Mouse (Mus musculus) T-helper 1 cell (primary cell): ENCODE data around the gene Cdt1.

Source experiments
- in situ Hi-C: fragments of 300-600 bp; cut with MboI, MseI; formaldehyde crosslinking; loops from one replicate; pipeline ENCODE4 v1.15.1; 2025; ENCODE audit warnings: high pct_unique_total_duplicates

Cdt1 gene

DNA sequence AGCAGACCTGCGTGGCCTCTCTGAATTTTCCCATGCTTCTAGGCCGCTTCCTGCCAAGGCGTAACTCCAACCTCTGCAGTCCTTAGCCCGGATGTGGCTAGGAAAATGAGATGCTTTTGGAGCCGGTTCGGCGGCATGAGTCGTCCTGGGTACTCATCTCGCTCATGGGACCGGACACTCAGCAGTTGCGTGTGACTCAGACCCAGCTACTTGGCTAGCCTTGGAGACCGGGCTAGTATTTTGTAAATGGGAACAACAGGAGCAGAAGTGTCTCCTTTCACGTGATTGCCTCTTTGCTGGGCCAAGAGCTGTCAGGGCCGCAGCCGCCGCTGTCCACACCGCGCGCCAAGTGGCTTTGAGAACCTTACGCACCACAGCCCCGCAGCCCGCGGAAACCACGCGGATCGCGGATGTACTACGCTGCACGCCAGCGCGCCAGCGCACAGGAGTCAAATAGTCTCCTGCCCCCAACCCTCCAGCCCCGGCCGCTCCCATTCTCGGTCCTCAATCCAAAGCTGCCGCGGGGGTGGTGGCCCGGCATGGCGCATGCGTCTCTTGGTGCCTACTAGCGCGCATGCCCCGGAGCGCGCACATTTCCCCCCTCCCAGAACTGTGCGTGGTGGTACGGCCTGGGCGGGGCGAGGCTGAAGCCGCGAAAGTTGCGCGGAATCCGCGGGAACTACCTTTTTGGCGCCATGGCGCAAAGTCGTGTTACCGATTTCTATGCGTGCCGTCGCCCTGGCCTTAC is at the start of gene Cdt1:
Gene Cdt1 (plus strand): TSS at position 655 of the 748 bp plus-strand sequence.
- in situ Hi-C loops = loop anchor here (5.0 to 25.0 kb wide), 4 partner anchors 65 to 995 kb away; partner anchors contain the start of gene Rpl13

DNA sequence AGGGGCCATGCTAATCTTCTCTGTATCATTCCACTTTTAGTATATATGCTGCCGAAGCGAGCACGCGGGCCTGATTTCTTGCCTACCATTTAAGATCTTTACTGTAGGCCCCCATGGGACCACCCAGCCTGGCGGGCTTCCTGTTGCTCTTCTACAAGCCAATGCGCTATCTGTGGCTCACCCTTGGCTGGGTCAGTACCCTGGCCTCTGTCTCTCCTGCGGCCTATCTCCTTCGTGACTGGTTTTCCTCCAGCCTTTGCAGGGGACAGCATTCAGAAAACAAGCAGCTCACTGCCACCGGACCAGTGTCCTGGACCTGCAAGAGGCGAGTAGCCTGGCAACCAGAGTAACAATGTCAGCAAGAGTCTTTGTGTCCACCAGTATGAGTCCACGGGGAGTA is 47.2 kb upstream of the Cdt1 start:
- in situ Hi-C loops = loop anchor here (10.0 kb wide), 1 partner anchor 836 kb away; no protein-coding TSS in a partner anchor

DNA sequence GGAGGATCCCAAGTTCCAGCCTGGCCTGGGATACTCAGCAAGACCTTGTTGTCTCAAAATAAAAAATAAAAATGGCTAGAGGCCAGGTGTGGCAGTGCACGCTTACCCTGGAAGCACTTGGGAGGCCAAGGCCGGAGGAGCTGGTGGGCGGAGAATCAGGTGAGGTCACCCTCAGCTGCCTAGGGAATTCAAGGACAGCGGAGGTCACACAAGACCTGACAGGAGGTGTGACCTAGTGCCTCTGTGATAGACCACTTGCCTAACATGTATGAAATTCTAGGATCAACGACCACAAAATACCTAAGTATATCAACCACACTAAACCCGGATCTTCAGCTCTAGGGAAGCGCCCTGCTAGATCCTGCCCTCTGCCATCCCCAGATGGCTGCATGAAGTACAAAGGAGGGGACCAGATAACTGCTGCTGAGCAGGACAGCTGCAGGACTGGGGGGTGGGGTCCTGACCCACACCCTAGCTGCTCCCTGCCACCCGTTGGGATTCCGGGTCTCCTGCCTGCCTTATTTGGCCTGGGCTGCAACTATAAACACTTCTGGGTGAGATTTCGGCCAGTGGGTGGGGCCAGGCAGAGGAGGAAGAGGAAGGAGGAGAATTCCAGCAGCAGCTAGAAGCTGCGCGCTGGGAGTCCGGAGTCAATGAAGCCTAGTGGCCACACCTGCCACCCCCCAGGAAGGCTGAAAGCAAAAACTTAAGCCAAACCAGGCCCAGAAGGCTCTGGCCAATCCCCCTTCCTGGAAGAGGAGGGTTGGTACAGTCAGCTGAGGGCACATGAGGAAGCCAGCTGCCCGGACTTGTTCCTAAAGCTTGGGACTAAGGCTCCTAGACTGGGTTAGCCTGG is 44.8 kb upstream of the Cdt1 start:
- in situ Hi-C loops = loop anchor here (10.0 kb wide), 1 partner anchor 838 kb away; no protein-coding TSS in a partner anchor

DNA sequence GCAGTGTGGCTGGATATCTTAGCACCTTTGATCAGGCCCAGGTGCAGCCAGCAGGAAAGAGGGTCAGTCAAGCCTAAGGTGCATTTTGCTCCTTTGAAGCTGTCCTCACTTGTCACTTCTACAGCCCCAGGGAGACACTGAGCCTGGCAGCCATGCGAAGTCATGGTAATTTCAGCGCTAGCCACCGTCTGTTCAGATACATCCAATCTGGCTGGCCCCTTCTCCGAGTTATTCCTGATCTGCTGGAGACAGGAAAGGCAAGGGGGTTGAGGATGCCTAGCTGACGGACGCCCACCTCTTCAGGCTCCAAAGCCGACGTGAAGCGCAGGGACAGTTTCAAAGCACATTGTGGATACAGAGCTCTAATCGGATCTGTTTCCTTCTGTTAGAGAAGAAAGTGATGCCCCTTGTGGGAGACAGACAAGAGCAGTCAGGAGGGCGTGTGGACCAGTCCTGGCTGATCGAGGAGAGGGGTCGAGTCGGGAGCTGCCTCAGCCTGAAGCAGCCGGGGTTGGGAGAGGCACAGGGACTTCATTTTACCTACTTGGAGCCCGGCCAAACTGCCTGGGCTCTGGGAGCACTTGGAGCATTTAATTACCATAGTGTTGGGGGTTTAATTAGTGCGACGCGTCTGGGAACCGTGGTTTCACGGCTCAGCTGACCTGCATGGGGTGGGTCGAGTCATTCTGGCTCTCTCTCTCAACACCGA is 44.0 kb upstream of the Cdt1 start:
- in situ Hi-C loops = loop anchor here (10.0 kb wide), 1 partner anchor 839 kb away; no protein-coding TSS in a partner anchor

DNA sequence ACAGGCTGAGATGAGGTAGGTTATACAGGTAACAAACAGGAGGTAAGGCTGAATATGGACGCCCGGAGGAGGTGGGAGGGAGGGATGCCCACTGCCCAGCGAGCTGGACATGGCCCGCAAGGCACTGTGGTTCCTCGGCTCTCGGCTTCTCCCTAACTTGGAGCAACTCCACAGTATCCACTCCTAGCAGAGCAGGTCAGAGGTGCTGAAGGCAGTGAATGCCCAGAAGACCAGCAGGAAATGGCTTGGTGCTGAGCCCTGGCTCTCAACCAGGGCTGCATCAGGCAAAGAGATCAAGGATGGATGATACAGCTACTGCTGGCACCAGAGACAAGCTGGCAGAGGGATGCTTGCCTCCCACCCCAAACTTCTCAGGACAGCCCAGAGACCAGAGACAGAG is 43.3 kb upstream of the Cdt1 start:
- in situ Hi-C loops = loop anchor here (10.0 kb wide), 1 partner anchor 840 kb away; no protein-coding TSS in a partner anchor

DNA sequence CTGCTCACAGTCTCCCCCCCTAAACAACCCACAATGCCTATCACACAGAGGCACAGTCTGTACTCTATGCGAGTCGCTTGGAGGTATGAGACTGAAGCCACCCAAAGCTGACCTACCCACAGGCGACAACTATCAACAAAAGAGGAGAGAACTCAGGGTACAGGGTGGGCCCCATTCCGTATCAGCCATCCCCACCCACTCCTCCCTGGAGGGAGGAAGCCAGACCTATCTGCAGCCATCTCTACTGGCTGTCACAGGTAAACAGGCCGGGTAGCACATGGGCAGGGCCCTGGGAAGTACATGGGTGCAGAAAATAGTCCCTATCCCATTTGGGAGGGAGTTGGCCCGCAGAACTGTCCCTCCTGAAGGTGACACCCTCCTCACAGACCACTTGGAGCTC is 42.8 kb upstream of the Cdt1 start:
- in situ Hi-C loops = loop anchor here (10.0 kb wide), 1 partner anchor 840 kb away; no protein-coding TSS in a partner anchor

DNA sequence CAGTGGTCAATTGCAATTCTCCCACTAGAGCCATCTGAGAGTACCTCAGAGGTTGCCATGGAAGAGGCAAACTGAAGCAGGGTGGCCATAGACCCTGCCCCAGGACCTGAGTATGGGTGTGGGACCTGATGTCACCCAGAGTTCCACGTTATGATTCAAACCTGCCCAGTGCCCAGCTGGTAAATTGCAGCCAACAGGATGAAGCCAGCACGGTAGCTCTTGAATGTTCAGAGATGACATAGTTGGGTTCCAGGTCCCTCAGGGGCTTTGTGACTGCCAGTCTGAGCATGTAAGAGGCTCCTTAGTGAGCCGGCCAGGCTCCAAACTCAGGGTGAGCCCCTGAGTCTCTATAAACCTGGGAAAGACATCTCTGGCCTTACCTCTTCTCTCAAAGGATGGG is 41.7 kb upstream of the Cdt1 start:
- in situ Hi-C loops = loop anchor here (10.0 kb wide), 1 partner anchor 841 kb away; no protein-coding TSS in a partner anchor

DNA sequence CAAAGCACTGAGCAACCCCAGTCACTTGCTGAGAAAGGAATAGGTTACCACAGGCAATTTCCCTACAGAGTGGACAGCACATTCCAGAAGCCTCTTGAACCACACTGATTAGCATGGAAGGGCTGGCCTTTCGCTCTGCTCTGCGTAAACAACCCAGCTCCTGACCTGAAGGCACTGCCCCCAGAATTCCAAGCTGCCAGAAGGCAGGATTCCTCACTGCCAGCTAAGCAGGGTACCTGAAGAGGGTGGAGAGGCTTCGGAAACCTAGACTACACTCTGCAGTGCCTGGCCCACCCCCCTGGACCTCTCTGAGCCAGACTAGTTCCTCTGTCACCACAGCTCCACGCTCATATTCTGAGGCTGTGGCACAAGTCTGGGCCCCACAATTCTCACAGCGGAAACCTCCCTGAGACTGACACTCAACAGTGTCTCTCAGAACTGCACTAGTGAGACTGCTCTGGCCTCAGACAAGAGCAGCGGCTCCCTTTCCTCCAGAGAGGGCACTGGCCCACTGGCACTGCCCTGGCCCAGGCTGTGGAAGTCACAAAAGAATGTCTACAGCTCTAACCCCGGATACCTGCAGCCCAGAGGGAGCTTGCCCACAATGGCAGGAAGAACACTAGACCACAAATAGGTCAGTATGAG is 41.2 kb upstream of the Cdt1 start:
- in situ Hi-C loops = loop anchor here (10.0 kb wide), 1 partner anchor 842 kb away; no protein-coding TSS in a partner anchor

DNA sequence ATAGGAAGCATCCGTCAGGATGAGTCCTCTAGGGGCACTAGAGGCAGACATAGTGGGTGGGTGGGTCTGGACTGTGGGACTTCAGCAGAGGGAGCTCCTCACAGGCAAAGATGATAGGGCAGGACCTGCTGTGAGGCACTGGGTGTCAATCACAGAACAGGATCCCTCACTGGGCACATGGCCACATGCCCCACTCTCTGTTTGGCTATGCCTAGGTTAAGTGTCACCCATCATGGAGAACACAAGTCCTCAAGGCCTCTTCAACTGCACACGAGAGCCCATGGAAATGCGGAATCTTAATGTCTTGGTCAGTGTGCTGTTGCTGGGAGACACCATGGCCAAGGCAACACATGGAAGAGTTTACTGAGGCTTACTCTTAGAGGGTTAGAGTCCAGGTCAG is 39.9 kb upstream of the Cdt1 start:
- in situ Hi-C loops = loop anchor here (10.0 kb wide), 1 partner anchor 843 kb away; no protein-coding TSS in a partner anchor

DNA sequence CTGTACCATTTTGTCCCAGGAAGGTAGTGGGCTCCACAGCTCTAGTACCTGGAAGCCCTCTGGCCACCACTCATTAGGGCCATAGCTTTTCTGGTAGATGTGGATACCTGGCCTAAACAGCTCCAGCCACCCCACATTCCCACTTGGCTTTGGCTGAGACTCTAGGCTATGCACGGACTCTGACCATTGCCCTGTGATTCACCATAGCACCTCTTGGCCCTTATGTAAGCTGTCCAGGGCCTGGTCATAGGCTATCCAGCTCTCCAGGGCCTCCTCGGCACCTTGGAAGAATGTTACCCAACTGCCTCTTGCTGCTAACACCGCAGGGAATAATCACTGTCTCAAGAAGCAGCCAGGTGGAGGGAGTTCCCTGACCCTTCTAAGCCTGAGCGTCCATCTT is 38.7 kb upstream of the Cdt1 start:
- in situ Hi-C loops = loop anchor here (10.0 kb wide), 1 partner anchor 844 kb away; no protein-coding TSS in a partner anchor

DNA sequence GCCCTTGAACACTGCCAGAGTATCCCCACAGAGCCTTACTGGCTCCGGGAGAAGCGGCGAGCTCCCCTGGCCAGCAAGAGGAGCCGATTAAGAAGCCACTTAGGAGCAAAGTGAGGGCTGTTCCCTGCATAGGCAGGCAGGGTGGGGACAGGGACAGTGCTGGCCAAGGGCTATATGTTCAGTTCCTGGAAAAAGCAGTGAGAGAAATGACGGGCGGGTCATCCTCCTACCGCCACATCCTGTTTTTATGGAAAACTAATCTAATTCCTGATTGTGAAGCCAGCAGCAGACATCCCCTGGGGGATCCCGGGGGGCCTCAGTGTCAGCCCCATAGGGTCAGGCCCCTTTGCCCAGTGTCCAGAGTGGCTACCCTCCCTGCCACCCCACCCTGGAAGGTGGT is 36.5 kb upstream of the Cdt1 start:
- in situ Hi-C loops = no loop called here

DNA sequence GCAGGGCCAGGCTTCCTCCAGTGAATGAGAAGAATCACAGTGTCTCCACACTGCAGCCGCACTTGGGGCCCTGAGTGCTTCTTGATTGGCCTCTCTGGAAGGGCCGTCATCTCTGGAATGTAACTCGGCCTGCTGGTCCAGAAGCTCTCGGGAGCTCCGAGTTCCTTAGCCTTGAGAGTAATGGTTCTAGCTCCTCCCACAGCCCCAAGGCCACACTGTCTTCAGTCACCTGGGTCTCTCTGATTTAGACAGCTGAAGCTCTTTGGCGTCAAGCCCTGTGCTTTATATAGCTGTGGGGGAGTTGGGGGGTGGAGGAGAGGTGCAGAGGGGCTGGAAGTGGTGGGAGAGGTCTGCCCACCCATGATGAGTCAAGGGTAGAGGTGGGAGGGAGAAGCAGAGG is 30.8 kb upstream of the Cdt1 start:
- in situ Hi-C loops = no loop called here

DNA sequence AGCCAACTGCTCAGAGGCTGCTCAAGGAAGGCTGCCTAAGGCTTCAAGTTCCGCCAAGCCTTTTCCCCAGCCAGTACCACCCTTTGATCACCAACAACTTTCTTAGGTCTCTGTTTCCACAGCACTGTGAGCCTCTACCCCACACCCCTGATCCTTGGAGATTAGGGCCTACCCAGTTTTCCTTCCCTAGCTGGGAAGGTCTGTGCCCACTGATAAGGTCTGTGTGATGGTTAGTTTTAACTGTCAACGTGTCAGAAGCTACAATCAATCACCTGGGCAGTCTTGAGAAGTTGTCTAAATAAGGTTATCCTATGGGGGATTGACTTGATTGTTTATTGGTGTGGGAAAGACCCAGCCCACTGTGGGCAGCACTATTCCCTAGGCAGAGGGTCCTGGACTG is 30.0 kb upstream of the Cdt1 start:
- in situ Hi-C loops = no loop called here

DNA sequence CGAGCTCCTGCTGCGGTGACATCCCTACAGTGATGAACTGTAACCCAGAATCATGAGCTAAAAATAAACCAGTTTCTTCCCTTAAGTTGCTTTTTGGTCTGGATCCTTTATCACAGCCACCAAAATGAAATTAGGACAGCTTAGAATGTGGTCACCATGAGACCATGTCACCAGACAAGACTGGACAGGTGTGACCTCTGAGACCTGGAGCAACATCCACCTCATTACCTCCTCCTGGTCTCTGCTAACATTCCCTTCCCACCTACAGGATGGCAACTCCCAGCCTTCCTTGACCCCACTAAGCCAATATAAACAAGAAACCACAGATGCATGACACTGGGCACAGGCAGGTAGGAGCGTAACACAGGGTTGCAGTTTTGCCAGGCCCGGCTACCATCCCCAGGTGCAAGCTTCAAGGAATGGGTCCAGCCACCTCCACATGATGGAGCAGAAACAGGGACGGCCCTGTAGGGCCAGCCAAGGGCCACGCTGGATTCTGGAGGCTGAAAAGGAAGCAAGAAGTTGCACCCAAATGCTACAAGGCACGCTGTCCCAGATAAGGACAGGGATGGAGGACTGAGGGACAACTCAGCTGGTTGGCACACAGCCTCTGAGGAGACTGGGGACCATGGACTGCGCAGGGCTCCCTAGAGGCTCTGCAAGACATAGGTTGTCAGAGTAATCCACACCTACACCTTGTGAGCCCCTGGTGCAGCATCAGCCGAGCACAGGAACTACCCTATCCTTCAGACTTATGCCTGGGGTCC is 29.3 kb upstream of the Cdt1 start:
- in situ Hi-C loops = no loop called here

DNA sequence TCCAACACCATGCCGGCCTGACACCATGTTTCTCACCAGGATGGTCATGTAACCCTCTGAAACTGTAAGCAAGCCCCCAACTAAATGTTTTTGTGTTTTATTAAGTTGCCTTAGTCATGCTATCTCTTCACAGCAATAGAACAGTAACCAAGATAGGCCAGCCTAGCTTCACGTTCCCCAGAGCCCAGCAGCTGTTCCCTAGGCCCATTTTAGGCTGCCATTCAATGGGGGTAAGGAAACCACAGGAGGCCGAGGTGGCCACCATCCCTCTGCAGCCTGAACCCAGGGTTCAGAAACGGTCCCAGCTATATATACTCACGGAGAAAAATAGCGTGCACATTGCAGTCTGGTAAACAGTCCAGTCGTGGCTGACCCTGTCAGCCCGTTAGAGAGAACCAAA is 23.7 kb upstream of the Cdt1 start:
- in situ Hi-C loops = no loop called here

DNA sequence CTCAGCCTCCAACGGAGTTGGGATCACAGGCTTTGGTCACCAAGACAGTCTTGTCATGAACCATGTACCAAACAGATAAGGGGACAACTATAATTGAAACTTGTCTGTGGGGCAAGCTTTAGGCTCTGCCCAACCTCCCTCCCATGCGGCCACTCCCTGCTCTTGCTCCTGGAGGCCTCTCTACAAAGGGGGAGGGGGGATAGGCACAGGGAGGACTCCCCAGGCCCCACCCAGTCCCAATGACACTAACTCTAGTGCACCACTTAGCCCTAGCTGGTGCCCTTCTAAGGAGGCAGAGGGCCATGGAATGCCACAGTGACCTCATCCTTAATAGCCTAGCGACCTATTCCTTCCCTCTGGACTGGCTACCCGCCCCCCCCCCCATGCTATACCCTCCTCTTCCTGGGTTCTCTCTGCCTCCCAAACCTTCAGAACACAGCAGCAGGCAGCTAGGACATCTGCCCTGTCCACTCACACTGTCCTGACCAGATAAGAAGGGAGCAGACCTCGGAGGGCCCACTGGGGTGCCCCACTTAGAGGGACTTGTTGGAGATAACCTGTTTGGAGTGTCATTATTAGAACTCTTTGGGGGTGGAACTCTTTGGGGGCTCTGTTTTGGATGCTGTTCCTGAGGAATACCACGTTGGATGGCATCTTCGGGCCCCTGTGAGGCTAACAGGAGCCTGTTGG is 21.6 kb upstream of the Cdt1 start:
- in situ Hi-C loops = no loop called here

DNA sequence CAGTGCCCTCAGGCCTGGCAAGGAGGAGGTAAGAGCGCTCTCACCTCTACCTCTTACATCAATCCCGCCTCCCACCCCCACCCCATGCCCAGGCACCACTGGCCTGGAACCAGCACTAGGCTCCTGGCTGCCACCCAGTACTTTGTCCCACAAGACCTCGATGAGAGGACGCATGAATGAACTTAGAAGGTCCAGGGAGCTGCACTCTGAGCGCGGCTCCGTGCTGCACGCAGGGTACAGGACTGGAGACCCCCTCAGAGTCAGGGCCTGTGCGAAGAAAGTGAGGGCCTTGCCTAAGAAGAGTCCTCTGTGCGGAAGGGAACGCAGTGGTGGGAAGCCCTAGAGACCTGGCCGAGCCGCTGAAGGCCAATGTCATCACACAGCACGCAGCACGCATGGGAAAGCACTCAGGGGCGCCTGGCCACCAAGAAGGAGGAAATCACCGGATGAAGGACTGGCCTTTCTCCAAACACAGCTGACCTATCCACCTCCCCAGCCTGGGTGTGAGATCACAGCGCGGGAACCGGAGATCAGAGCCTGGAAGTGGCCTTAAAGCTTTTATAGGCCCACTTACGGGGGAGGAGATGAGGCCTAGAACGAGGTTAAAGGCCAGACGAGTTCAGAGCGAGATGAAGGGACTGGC is 20.9 kb upstream of the Cdt1 start:
- in situ Hi-C loops = no loop called here

DNA sequence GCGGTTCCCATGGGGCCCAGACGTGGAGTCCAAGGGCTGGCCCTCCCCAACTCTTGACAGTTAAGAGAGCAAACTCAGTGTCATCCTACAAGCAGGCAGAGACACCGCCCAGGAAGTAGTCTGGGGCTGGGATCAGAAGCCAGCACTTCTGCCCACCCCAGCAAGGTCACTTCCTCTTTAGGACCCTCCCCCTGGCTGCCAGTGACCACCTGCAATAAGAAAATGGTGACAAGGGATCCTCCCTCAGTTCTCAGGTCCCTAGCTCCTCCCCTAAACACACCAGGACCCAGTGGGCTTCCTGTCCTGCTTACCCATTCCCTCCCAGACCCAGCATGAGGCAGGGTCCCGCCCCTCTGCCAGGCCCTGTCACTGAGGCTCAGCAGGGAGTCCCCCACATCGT is 20.0 kb upstream of the Cdt1 start:
- in situ Hi-C loops = no loop called here

DNA sequence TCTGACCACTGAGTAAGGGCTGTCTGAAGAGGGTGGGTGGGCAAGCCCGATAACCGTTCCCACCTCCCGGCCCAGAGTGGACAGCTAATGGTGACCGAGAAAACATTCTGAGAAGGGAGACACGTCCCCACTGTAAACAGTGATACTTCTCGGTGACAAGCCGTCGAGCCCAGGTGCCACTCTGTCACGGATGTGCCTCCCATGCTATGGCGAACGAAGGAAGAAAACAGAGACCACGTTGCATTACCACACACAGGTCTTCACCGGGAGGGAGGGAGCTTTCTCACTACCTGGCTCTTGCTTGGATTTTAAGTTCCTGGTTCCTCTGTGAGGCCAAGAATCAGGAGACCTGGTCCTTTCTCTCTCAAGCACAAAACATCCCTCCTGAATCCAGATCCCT is 19.5 kb upstream of the Cdt1 start:
- in situ Hi-C loops = no loop called here
